Mouse (Mus musculus): ENCODE measurements around the gene Dhodh.

Gene Dhodh

DNA sequence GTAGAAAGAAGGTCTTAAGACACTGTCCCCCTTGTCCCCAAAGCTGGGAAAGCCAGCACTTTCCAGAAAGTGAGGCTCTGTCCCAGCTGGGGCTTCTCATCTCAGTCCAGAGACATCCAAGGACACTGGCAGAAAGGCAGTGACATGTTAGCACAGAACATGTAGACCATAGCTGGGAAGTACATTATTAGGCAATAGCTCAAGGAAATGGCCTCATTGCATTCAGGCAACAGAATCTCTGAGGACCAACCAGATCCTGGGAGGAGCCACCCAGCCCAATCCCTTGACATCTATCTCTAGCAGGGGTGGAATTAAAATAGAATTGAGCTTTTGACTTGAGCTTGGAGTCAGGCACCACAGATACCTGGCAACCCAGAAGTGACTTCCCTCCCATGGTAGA lies 22.8 kb downstream of the Dhodh start:
- DNase-seq (ENCODE audit: low spot score), result no peak

DNA sequence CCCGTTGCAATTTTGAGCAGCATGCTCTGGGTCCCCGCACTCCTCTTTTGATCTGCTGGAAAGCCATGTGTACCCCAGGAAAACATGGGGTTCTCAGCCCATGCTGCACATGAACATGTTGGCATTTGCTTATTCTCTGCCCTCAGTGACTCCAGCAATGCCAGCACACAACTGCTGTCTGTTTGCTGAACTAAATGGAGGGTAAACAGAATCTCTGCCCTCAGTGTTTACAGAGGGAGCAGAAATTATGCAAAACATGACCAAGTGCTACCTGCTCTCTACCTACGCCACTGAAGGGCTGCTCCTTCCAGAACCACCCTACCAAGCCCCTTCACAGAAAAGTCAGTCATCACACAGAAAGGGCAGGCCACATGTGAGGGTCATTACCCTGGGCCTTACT lies 23.6 kb downstream of the Dhodh start:
- DNase-seq (ENCODE audit: low spot score), result no peak

DNA sequence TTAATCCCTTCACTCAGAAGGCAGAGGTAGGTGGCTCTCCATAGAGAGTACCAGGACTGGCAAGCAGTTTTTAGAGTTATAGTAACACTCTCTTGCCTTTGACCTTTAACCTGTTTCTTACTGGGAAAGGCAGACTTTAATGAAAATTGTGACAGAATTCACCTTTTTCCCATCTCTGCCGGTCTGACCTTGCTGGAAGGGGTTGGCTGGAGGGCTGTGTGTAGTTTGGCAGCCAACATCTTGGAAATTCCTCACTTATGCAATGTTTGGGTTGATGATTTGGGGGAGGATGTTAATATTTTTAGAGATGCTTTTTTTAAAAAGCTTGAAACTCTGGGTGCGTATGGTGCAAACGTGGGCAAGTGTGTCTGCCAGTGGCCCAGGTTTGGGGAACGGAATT lies 24.2 kb downstream of the Dhodh start:
- DNase-seq (ENCODE audit: low spot score), result no peak

DNA sequence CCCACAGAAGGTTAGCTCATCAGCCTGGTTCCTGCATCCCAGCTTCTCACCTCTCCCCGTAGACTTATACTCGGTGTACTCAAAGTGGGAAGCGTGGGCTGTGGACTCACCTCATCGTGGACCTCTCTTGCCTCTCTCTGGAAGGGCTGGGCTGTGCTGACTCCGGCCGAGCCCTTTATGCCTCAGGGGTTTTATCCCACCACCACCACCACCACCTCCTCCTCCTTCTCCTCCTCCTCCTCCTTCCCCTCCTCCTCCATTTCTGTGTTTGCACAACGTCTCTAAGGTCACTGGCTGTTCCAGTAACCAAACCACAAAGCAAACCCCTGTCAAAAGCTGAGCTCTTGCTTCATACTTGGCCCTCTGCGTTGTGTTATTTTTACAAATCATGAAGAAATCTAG lies 29.6 kb downstream of the Dhodh start, which contains the start of gene Hp:
Gene Hp (minus strand): TSS at position 273 of the 402 bp plus-strand sequence.
- no peak for DNase-seq (ENCODE audit: low spot score)

DNA sequence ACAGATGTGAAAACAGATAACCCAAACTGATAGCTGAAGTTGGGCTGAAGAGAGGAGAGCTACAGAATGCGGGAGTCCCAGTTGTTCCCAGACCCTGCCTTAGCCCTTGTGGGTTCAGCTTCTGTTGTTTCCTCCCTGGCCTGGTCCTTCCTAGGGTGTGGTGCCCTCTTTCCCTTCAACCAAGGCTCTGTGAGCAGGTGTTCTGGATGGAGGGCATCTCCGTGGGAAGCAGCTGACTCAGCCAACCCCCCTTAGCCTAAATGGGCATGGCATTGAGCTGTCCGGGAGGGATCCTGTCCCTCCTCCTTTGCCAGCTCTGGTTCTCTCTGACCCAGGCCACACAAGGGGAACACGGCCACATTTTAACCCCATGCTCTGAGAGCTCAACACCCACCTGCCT lies 32.2 kb downstream of the Dhodh start:
- DNase-seq (ENCODE audit: low spot score), result no peak

DNA sequence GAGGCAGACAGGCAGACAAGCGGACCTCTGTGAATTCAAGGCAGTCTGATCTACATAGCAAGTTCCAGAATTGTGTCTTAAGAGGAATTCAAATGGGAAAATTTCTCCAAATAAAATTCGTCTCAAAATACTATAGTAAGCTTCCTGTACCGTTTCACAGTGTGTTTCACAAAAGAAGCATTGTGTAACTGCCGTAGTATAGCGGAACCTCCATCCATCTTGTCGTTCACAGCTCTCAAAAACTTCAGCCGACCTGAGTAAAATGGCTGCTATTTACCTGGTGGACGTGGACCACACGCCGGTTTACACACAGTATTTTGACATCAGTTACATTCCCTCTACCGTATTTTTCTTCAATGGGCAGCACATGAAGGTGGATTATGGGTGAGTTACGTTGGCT lies 37.3 kb downstream of the Dhodh start:
- DNase-seq (ENCODE audit: low spot score), result no peak

DNA sequence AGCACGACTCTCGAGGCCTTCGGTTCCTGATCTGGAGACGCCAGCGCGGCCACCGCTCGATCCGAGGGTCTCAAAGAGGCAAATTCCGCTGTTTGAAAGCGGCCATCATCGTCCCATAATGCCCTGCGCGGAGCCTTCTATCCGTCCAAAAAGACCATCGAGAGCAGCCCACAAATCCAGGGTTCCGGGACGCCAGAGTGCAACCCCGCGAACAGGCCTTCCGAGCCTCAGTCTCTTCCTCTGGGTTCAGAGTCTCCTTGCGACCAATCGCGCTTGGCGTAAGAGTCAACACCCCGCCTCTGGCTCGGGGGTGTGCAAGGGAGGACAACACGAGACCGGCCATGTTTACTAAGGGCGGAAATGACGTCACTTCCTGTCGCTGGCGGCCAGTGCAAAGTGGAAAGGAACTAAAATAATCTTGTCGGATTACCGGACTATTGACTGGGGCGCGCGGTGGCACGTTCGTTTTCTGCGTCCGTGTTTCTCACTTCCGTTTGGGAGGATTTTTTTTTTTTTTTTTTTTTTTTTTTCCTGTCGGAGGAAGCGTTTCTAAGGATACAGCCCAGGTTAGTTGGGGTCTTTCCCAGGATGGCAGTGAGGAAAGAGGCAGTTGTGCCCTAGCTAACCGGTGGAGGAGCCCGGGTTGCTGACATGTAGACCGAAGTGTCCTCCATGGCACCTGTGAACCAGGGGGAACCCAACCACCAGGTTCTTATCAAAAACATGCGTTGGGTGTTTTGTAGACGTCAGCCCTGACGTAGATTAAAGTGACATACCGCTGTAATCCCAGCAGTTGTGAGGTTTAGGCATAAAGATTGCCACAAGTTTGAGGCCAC lies 42.8 kb downstream of the Dhodh start, which contains the start of the genes Dhx38 and Txnl4b:
Gene Dhx38 (minus strand): TSS at position 364 of the 836 bp plus-strand sequence.
Gene Txnl4b (plus strand): TSS at position 395 of the 836 bp plus-strand sequence.
- DNase-seq (ENCODE audit: low spot score), result peak; percentile 98

DNA sequence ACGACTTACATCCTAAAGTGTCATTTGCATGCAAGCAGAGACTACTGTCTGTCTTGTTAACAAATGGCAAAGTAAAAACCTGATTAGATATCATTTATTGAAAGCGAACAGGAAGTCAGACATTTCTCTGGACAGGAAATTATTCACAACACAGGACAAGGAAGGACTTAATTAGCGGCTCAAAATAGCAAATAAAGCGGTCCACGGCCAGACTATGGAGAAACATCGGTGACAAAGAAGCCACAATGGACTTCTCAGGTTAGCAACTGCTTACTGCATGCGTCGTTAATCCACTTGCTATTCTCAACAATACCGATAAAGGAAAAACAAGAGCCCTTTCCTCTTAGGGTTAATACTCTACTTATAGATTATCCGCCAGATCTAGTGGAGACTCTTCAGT lies 43.7 kb downstream of the Dhodh start:
- no peak for DNase-seq (ENCODE audit: low spot score)

DNA sequence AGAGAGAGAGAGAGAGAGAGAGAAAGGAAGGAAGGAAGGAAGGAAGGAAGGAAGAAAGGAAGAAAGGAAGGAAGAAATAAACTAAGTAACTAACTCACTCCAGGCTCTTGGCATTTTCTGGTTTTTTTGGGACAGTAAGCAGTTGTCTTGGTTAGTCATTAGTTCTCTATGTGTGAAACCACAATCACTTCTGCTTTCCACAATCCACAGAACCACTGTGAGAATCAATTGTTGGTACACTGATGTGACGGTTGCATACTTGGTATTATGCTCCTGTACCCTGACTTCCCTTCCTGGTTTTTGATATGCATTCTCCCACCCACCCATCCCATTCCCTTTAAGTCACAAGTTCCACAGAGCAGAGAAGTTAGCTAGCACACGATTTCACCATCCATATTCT lies 44.6 kb downstream of the Dhodh start:
- DNase-seq (ENCODE audit: low spot score), result no peak

DNA sequence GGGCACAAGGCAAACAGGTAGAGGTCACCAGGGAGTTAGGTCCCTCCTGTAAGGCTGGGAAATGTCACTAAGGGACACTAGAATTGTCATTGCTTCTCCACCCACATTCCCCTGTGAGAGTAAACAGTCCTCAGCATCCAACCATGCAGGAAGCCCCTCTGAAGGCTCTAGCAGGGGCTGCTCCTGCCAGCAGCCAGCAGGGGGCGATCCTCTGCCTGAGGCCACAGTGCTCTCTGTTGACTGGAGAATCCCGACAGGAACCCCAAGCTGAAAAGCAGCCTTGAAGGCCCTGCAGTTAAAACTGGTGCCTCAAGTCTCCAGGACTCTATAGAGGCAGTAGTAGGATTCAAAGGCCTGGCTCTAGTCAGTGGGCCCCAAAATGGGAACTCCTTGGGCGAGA lies 56.8 kb downstream of the Dhodh start:
- no peak for DNase-seq (ENCODE audit: low spot score)

DNA sequence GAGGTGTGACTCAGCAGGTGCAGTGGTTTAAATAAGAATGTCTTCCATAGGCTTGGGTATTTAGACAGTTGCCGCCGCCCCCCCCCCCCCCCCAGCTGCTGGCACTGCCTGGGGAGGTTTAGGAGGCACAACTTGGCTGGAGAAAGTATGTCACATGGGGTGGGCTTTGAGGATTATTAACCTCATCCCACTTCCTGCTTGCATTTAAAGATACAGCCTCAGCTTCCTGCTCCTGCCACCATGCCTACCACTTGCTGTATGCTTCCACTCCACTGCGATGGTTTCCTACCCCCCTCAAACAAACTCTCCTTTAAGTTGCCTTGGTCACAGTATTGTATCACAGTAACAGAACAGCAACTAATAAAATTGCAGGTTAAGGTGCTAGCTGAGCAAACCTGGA lies 64.4 kb downstream of the Dhodh start:
- DNase-seq (ENCODE audit: low spot score), result no peak

DNA sequence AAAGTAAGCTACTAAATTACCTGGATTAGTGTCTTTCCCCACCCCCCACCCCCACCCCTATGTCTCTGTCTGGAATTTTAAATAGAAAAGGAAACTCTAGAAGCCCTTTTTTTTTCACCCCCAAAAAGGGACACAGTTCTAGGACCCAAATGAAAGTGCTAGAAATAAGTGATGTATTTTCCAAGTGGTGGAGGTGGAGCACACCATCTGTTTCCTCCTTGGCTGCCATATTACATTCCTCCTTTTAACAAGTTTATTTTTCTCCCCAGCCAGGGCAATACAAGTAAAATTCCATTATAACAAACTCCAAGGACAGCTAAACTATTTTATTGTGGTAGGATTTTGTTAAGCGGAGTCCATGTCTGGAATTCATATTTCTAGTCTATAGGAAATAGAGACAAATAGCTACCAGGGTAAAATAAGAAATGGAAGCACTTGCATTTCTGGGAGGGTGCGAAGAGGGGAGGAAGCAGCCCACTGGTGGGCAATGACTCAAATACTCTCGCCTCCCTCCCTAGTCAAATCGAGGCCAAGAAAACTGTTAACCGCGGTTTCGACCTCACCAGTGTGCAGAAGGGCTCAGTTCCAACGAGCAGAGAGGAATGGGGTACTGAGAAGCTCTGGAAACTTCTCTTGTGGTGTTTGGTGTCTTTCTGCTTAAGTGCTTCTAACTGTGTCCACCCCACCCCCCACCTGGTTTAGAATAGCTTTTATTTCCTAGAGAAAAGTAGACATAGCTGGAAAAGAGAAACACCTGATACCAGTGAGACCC lies 65.5 kb downstream of the Dhodh start:
- DNase-seq (ENCODE audit: low spot score), result no peak

DNA sequence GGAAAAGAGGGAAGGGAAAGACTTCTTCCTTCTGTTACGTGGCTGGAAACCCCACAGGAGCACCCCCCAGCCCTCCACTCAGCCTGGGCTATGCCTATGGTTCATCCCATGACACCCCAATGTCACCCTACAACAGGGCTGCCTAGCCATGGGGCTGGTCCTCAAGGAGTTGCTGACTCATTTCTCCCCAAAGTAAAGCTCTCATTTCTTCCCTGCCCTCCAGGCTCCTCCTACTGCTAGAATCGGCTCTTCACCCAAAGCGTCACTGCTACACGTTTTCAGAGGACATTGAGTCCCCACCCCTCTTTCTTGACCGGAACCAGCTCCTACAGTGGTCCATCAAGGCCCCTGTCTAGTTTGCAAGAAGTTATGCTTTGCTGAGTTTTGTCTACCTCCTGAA lies 66.3 kb downstream of the Dhodh start:
- DNase-seq (ENCODE audit: low spot score), result no peak

Measured in yolk sac, embryonic 10.5 days (tissue).